Mouse (Mus musculus) neural tube, embryonic 13.5 days (tissue): ENCODE results near the gene Gm33543. TPM values are rescaled to one million over a fixed set of nuclear protein-coding genes. Genes with fewer than 3 reads are reported as not detected.

Experiments used
- ATAC-seq: fragments of 200-750 bp; cut with Nextera tagmentation; 2 replicates; pipeline ENCODE4 v1.8.0; 2017; ENCODE audit warnings: low read depth, mild to moderate bottlenecking, moderate TSS enrichment, moderate library complexity
- H3K27ac ChIP-seq: fragments of 300-500 bp; sonication (generic); replicated peaks from 2 replicates; pipeline ENCODE4 v1.5.1; 2015; ENCODE audit warnings: moderate library complexity, mild to moderate bottlenecking, inconsistent platforms
- H3K27me3 ChIP-seq: fragments of 300-500 bp; sonication (generic); 2 replicates; pipeline ENCODE4 v1.6.1; 2015; ENCODE audit warnings: mild to moderate bottlenecking, inconsistent platforms
- H3K36me3 ChIP-seq: fragments of 300-500 bp; sonication (generic); 2 replicates; pipeline ENCODE4 v1.6.1; 2015; ENCODE audit warnings: mild to moderate bottlenecking, inconsistent platforms
- H3K4me1 ChIP-seq: fragments of 300-500 bp; sonication (generic); replicated peaks from 2 replicates; pipeline ENCODE4 v1.6.1; 2015; ENCODE audit warnings: inconsistent platforms
- H3K4me2 ChIP-seq: fragments of 300-500 bp; sonication (generic); 2 replicates; pipeline ENCODE4 v1.6.1; 2015; ENCODE audit warnings: inconsistent platforms, mild to moderate bottlenecking, moderate library complexity
- H3K4me3 ChIP-seq: fragments of 300-500 bp; sonication (generic); 2 replicates; pipeline ENCODE4 v1.5.1; 2015; ENCODE audit warnings: mild to moderate bottlenecking, inconsistent platforms
- H3K9ac ChIP-seq: fragments of 300-500 bp; sonication (generic); 2 replicates; pipeline ENCODE4 v1.6.1; 2015; ENCODE audit warnings: moderate library complexity, mild to moderate bottlenecking, inconsistent platforms
- H3K9me3 ChIP-seq: fragments of 300-500 bp; sonication (generic); 2 replicates; pipeline ENCODE4 v1.6.1; 2016; ENCODE audit warnings: inconsistent platforms
- WGBS: fragments of 180-500 bp; shearing (Covaris S2); methylation state at CpG from one replicate; pipeline ENCODE4 v1.1.7; 2015; 5-methylcytosine and 5-hydroxymethylcytosine counted together
- polyA plus RNA-seq: library from polyadenylated mRNA; unstranded; fragments of >200 nt; fragmentation: Nextera tagmentation; extraction: Ambion mirVana; gene quantifications from 2 replicates; pipeline ENCODE4 v1.2.1, GENCODE M21; 2015

The Gm33543 gene
- polyA plus RNA-seq, 1 experiment from 2014 or later, result not detected

GRCm38 (mm10) chr10:95790771-95791426, 51.8 kb downstream of the Gm33543 start:
- Histone ChIP-seq H3K27ac (no peak overlapping the region), H3K27me3 (no peaks in the 10 kb centered on the region), H3K4me2 (no peak overlapping the region), H3K4me3 (no peak overlapping the region), H3K36me3 (no peaks in the 10 kb centered on the region), H3K4me1 (no peaks in the 10 kb centered on the region), H3K9ac (no peak overlapping the region), H3K9me3 (no peaks in the 10 kb centered on the region)
- 79% methylated on average over 15 of the region's 15 CpGs for WGBS
- ATAC-seq, result no peak

DNA sequence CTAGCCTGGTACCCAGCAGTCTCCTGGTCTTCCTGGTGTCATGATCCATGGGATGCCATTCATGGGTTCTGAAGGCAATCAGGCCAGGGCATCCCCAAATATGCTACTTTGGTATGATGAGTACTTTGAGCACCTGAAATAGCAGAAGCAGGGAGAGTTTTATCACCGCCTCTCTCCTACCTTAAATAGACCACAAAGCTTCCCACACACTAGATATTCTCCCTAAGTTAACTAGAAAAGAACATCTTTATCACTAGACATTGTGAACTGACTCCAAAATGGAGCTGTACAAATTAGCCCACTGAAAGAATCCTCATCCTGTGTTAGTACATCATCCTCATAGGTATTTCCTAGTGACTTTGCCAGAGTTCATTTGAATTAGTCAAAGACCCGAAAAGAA, 55.6 kb downstream of the Gm33543 start:
- H3K4me1 ChIP-seq, result no peaks in the 10 kb centered on the region
- H3K4me3 ChIP-seq, result no peak overlapping the region
- H3K27ac ChIP-seq, result no peak overlapping the region
- H3K9me3 ChIP-seq, result no peaks in the 10 kb centered on the region
- no peak overlapping the region for H3K4me2 ChIP-seq
- no peak for ATAC-seq
- H3K27me3 ChIP-seq, result no peaks in the 10 kb centered on the region
- 94% methylated on average over 2 of the region's 2 CpGs for WGBS
- H3K9ac ChIP-seq, result no peak overlapping the region
- H3K36me3 ChIP-seq, result no peaks in the 10 kb centered on the region

- no peak overlapping the region for H3K4me2 ChIP-seq
- H3K4me3 ChIP-seq, result no peak overlapping the region
- WGBS, result 68% methylated on average over 7 of the region's 7 CpGs
- H3K4me1 ChIP-seq, result no peaks in the 10 kb centered on the region
- H3K27me3 ChIP-seq, result no peaks in the 10 kb centered on the region
- no peak for ATAC-seq
- H3K9ac ChIP-seq, result no peak overlapping the region
- H3K27ac ChIP-seq, result no peak overlapping the region
- H3K9me3 ChIP-seq, result no peaks in the 10 kb centered on the region
- H3K36me3 ChIP-seq, result no peaks in the 10 kb centered on the region
Observed at GRCm38 (mm10) chr10:95784837-95785236, 57.9 kb downstream of the Gm33543 start.

- Histone ChIP-seq H3K9me3 (no peaks in the 10 kb centered on the region), H3K4me1 (no peaks in the 10 kb centered on the region), H3K4me2 (no peak overlapping the region), H3K4me3 (no peak overlapping the region), H3K9ac (no peak overlapping the region), H3K27me3 (no peaks in the 10 kb centered on the region), H3K27ac (no peak overlapping the region), H3K36me3 (no peaks in the 10 kb centered on the region)
- ATAC-seq, result no peak
- 85% methylated on average over 8 of the region's 8 CpGs for WGBS
Observed at GRCm38 (mm10) chr10:95780881-95781600, 61.7 kb downstream of the Gm33543 start.

DNA sequence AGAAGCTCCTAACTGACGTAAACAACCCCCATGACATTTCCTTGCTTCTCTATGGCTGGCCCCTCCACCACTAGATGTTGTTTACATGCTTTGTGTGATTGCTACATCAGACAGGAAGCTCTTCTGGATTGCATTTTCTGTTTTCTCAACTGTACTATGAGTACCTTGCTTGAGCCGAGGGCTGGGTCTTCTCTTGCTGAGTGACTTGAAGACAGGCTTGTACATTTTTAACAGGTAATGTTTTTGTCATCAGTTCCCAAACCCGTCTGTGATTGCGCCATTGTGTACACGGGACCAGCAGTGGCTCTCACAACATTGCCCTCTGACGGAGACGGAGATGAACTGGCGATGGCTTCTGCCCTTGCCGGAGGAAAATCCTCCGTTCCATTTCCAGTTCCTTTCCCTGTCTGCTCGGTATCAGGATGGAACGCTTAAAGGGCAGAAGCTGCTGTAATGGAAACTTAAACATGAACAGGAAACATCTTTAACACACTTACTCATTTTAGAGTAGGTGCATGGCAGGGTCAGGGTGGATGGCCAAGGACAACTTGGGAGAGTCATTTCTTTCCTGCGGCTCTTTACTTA, 62.8 kb downstream of the Gm33543 start:
- Histone ChIP-seq H3K4me1 (no peaks in the 10 kb centered on the region), H3K27ac (no peak overlapping the region), H3K9ac (no peak overlapping the region), H3K4me2 (no peak overlapping the region), H3K4me3 (no peak overlapping the region), H3K9me3 (no peaks in the 10 kb centered on the region), H3K27me3 (no peaks in the 10 kb centered on the region), H3K36me3 (no peaks in the 10 kb centered on the region)
- 89% methylated on average over 13 of the region's 13 CpGs for WGBS
- ATAC-seq, result no peak

DNA sequence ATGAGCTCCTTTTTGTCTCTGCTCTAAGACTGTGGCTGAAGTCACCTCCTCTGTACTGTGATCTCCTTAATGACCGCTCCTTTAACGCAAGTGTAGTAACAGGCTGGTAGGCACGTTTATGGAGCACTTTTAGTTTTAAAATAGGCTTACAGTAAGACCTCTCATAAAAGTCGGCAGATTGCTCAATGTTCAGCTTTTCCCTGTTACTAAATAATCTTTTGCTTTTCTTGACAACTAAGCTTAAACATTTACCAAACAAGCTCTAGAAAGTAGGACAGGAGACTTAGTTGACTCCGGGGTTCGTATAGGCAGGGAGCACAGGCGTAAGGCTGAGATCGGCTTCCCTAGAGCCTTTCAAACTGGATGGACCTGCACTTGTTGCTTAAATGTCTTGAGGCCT, 64.1 kb downstream of the Gm33543 start:
- H3K4me3 ChIP-seq, result no peak overlapping the region
- WGBS, result 64% methylated on average over 8 of the region's 8 CpGs
- H3K27ac ChIP-seq, result no peak overlapping the region
- H3K4me2 ChIP-seq, result no peak overlapping the region
- H3K4me1 ChIP-seq, result no peaks in the 10 kb centered on the region
- no peaks in the 10 kb centered on the region for H3K27me3 ChIP-seq
- H3K36me3 ChIP-seq, result no peaks in the 10 kb centered on the region
- no peak for ATAC-seq
- H3K9ac ChIP-seq, result no peak overlapping the region
- H3K9me3 ChIP-seq, result no peaks in the 10 kb centered on the region

DNA sequence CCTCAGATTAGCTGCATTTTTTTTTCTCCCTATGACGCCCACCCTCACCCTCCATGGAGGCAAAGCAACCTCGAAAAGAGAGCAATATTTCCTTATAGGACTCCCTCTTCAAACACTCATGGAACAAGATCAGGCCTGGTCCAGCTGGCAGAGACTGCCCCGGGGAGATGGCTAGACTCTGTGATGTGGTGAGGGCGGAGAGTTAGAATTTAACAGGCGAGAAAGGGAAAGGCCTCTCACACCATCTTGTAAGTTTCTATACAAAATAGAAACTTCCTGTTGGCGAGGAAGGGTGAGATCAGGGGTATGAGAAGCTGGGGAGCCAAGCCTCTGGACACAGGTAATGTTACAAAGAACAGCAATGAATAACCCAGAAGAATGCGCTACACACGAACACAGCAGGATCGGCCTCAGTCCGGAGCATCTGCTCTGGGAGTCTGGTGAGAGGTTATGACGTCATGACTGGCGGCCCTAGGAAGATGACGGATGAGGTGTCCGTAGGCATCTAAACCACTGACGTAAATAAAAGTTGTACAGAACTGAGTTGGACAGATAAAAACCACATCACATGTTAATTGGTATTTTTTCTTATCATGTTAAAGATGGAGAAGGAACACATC, 64.9 kb downstream of the Gm33543 start:
- Histone ChIP-seq H3K4me3 (no peak overlapping the region), H3K9me3 (no peaks in the 10 kb centered on the region), H3K27ac (no peak overlapping the region), H3K27me3 (no peaks in the 10 kb centered on the region), H3K4me1 (no peaks in the 10 kb centered on the region), H3K36me3 (no peaks in the 10 kb centered on the region), H3K4me2 (no peak overlapping the region), H3K9ac (no peak overlapping the region)
- 83% methylated on average over 15 of the region's 15 CpGs for WGBS
- no peak for ATAC-seq

DNA sequence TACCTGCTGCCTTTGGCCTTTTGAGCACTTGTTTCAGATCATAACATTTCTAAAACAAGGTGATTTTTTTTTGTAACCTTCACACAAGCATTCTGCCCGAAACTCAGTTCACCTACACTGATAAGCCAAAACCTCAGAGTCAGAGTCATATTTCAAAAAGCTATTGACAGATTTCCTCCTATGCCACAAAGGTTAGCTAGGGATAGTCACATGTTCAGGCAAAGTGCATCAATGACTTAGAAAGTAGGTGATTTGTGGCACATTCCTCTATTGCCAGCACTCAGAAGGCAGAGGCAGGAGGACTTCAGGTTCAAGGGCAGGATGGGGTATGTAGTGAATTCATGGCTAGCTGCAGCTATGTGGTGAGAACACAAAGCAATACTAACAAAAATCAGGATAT, 65.7 kb downstream of the Gm33543 start:
- Histone ChIP-seq H3K4me2 (no peak overlapping the region), H3K27me3 (no peaks in the 10 kb centered on the region), H3K4me3 (no peak overlapping the region), H3K27ac (no peak overlapping the region), H3K4me1 (no peaks in the 10 kb centered on the region), H3K9ac (no peak overlapping the region), H3K36me3 (no peaks in the 10 kb centered on the region), H3K9me3 (no peaks in the 10 kb centered on the region)
- WGBS, result 90% methylated on average over 1 of the region's 1 CpGs
- ATAC-seq, result no peak

DNA sequence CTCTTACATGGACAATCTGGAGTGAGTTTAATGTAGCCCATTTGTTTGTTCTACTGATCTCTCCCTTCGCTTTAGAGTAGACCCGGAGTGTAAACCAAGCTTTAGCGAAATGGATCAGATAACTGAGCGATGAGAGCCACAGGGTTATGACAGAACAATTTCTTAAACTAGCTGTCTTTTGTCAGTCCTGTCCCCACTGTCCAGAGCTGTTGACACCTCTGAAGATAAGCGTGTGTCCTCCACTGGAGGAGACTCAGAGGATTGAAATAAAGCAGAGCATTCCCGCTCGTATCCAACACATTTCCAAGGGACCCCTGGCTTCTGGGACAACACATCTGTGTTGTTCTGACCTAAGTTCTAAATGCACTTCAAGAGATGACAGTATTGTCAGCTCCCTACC, 67.9 kb downstream of the Gm33543 start:
- Histone ChIP-seq H3K27ac (no peak overlapping the region), H3K9ac (no peak overlapping the region), H3K36me3 (no peaks in the 10 kb centered on the region), H3K9me3 (no peaks in the 10 kb centered on the region), H3K4me1 (no peaks in the 10 kb centered on the region), H3K27me3 (no peaks in the 10 kb centered on the region), H3K4me3 (no peak overlapping the region), H3K4me2 (no peak overlapping the region)
- WGBS, result 90% methylated on average over 7 of the region's 7 CpGs
- no peak for ATAC-seq

DNA sequence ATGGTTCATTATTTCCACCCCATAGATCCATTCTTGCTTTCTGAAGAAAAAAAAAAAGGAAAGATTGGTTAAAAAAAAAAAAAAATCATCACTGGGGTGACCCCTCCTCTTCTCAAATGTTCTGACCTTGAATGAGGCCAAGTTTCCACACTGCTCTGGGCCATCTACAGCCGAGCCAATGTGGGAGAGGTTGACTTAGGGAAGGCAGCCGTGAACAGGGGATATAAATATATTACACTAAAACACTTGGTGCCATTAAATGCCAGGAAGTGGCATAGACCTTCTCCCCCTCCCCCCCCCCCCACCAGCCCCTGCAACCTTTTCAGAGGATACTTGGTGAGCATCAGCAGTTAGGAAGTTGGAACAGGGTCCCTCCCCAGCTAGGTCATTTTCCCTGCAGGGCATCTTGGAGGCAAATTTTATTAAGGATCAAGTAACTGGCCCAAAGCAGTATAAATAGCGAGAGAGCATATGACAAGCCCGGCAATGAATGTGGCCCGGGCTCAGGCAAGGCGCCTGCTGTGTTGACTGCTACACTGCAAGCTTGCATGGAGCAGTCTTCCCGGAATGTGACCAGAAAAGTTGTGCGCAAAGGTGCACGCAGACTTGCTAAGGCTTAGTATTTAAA, 68.6 kb downstream of the Gm33543 start:
- Histone ChIP-seq H3K9ac (no peak overlapping the region), H3K4me3 (no peak overlapping the region), H3K9me3 (no peaks in the 10 kb centered on the region), H3K27ac (no peak overlapping the region), H3K4me2 (no peak overlapping the region), H3K27me3 (no peaks in the 10 kb centered on the region), H3K4me1 (no peaks in the 10 kb centered on the region), H3K36me3 (no peaks in the 10 kb centered on the region)
- 75% methylated on average over 9 of the region's 9 CpGs for WGBS
- no peak for ATAC-seq
